Mouse (Mus musculus) forebrain, embryonic 12.5 days (tissue): ENCODE data around the gene Spata2l. TPM values are rescaled to one million over a fixed set of nuclear protein-coding genes. Genes with fewer than 3 reads are reported as not detected.
"Not testable (repeated sequence)": the region's sequence is repeated elsewhere in the genome, so short reads cannot be mapped to it uniquely, and the experiment has no call there.

ENCODE experiments used
- ATAC-seq: fragments of 200-750 bp; cut with Nextera tagmentation; 2 replicates; pipeline ENCODE4 v1.8.0; 2017; ENCODE audit warnings: moderate TSS enrichment; ENCODE audit not compliant: low FRiP score
- H3K27ac ChIP-seq: fragments of 300-500 bp; sonication (generic); 2 replicates; pipeline ENCODE4 v1.5.1; 2016; ENCODE audit warnings: mild to moderate bottlenecking
- H3K27me3 ChIP-seq: fragments of 300-500 bp; sonication (generic); 2 replicates; pipeline ENCODE4 v1.6.1; 2016; ENCODE audit warnings: mild to moderate bottlenecking
- H3K36me3 ChIP-seq: fragments of 300-500 bp; sonication (generic); replicated peaks from 2 replicates; pipeline ENCODE4 v1.6.1; 2016; ENCODE audit warnings: mild to moderate bottlenecking
- H3K4me1 ChIP-seq: fragments of 300-500 bp; sonication (generic); 2 replicates; pipeline ENCODE4 v1.6.1; 2016
- H3K4me2 ChIP-seq: fragments of 300-500 bp; sonication (generic); 2 replicates; pipeline ENCODE4 v1.6.1; 2016; ENCODE audit warnings: mild to moderate bottlenecking, moderate library complexity
- H3K4me3 ChIP-seq: fragments of 300-500 bp; sonication (generic); replicated peaks from 2 replicates; pipeline ENCODE4 v1.5.1; 2016; ENCODE audit warnings: mild to moderate bottlenecking
- H3K9ac ChIP-seq: fragments of 300-500 bp; sonication (generic); 2 replicates; pipeline ENCODE4 v1.6.1; 2016; ENCODE audit warnings: mild to moderate bottlenecking
- H3K9me3 ChIP-seq: fragments of 300-500 bp; sonication (generic); 2 replicates; pipeline ENCODE4 v1.6.1; 2016
- WGBS: fragments of 180-500 bp; shearing (Covaris S2); methylation state at CpG from one replicate; pipeline ENCODE4 v1.1.7; 2016; 5-methylcytosine and 5-hydroxymethylcytosine counted together
- polyA plus RNA-seq: library from polyadenylated mRNA; unstranded; fragments of >200 nt; fragmentation: Nextera tagmentation; extraction: Ambion mirVana; gene quantifications from 2 replicates; pipeline ENCODE4 v1.2.1, GENCODE M21; 2016

Gene Spata2l
- polyA plus RNA-seq, 1 experiment from 2014 or later, result 1.6 TPM

- peaks cover 21% of the 10 kb centered on the region for H3K36me3 ChIP-seq
- ATAC-seq, result peak; percentile 28
- H3K27me3 ChIP-seq, result no peaks in the 10 kb centered on the region
- peak overlapping the region; percentile 80 for H3K9ac ChIP-seq
- 18% methylated on average over 22 of the region's 22 CpGs for WGBS
- H3K4me2 ChIP-seq, result peak overlapping the region; percentile 86
- H3K4me1 ChIP-seq, result peaks cover 25% of the 10 kb centered on the region
- peak overlapping the region; percentile 32; the same call in 1 of the 2 replicates for H3K27ac ChIP-seq
- no peaks in the 10 kb centered on the region for H3K9me3 ChIP-seq
- peak overlapping the region; percentile 74 for H3K4me3 ChIP-seq
Measured at GRCm38 (mm10) chr8:123213118-123213772, 22.8 kb downstream of the Spata2l start.

GRCm38 (mm10) chr8:123212321-123213117 is 23.5 kb downstream of the Spata2l start, which contains the start of the genes Chmp1a and Spata33:
Chmp1a (minus strand) TSS chr8:123212763.
Spata33 (plus strand) TSS chr8:123212832.
- Histone ChIP-seq H3K27ac (peak within 1 kb of the TSS; percentile 32; the same call in 1 of the 2 replicates), H3K4me1 (peaks cover 25% of the 10 kb centered on the region), H3K9ac (peak within 1 kb of the TSS; percentile 80), H3K27me3 (no peaks in the 10 kb centered on the region), H3K9me3 (no peaks in the 10 kb centered on the region), H3K4me2 (peak within 1 kb of the TSS; percentile 86), H3K36me3 (peaks cover 29% of the 10 kb centered on the region), H3K4me3 (peak within 1 kb of the TSS; percentile 74)
- ATAC-seq, result peak; percentile 95
- under 1% methylated on average over 76 of the region's 76 CpGs for WGBS

- Histone ChIP-seq H3K36me3 (peaks cover 35% of the 10 kb centered on the region), H3K9me3 (no peaks in the 10 kb centered on the region), H3K27ac (no peak overlapping the region), H3K4me3 (peak overlapping the region; percentile 74), H3K27me3 (no peaks in the 10 kb centered on the region), H3K4me2 (peak overlapping the region; percentile 86), H3K4me1 (peaks cover 25% of the 10 kb centered on the region), H3K9ac (peak overlapping the region; percentile 80)
- WGBS, result 56% methylated on average over 10 of the region's 10 CpGs
- no peak for ATAC-seq
Measured at GRCm38 (mm10) chr8:123211876-123212275, 24.2 kb downstream of the Spata2l start.

- ATAC-seq, result no peak
- H3K4me3 ChIP-seq, result no peak overlapping the region
- H3K9ac ChIP-seq, result no peak overlapping the region
- no peaks in the 10 kb centered on the region for H3K9me3 ChIP-seq
- H3K36me3 ChIP-seq, result peaks cover 38% of the 10 kb centered on the region
- H3K4me1 ChIP-seq, result no peaks in the 10 kb centered on the region
- 93% methylated on average over 3 of the region's 3 CpGs for WGBS
- no peak overlapping the region for H3K27ac ChIP-seq
- no peak overlapping the region for H3K4me2 ChIP-seq
- H3K27me3 ChIP-seq, result 0 out of 2 replicates have a peak, but pooled peaks cover 6% of the 10 kb centered on the region
Measured at GRCm38 (mm10) chr8:123203571-123203970, 32.5 kb downstream of the Spata2l start.

DNA sequence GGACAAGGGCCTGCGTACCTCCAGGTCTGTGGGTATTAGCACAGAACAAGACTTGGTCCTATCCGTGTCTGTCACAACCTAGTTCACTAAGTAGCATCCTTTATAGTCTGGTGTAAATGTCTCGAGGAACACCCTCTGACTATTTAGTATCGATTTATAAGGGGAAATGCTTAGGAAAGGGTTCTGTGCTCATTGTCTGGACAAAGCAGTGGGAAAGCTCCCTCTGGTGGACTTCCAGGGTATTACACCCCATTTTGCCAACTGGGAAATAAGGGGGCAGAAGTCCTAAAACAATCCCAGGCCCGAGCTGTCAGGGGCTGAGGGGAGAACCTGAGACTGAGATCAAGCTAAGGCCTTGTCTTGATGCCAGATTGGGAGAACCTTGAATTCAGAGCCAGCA is 33.7 kb downstream of the Spata2l start:
- Histone ChIP-seq H3K9me3 (no peaks in the 10 kb centered on the region), H3K27ac (no peak overlapping the region), H3K27me3 (0 out of 2 replicates have a peak, but pooled peaks cover 6% of the 10 kb centered on the region), H3K36me3 (peaks cover 25% of the 10 kb centered on the region), H3K4me1 (no peaks in the 10 kb centered on the region), H3K4me3 (no peak overlapping the region), H3K4me2 (no peak overlapping the region), H3K9ac (no peak overlapping the region)
- no peak for ATAC-seq
- 32% methylated on average over 5 of the region's 5 CpGs for WGBS

DNA sequence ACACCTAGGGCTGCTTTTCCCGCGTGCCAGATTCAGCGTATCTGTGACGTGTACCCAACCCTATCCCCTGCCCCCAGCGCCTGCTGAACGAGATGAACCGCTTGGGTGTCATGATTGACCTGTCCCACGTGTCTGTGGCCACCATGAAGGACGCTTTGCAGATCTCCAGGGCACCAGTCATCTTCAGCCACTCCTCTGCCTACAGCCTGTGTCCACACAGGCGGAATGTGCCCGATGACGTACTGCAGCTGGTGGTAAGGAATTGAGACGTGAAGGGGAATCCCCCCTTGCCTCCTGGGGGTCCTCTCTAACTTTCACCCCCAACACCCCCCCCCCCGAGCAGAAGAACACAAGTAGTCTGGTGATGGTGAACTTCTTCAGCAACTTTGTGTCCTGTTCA is 36.2 kb downstream of the Spata2l start:
- Histone ChIP-seq H3K9me3 (no peaks in the 10 kb centered on the region), H3K4me2 (no peak overlapping the region), H3K27ac (no peak overlapping the region), H3K27me3 (0 out of 2 replicates have a peak, but pooled peaks cover 6% of the 10 kb centered on the region), H3K4me3 (no peak overlapping the region), H3K9ac (no peak overlapping the region), H3K36me3 (peaks cover 4% of the 10 kb centered on the region), H3K4me1 (no peaks in the 10 kb centered on the region)
- ATAC-seq, result no peak
- 76% methylated on average over 14 of the region's 14 CpGs for WGBS

- not testable (repeated sequence) for H3K4me3 ChIP-seq, H3K27me3 ChIP-seq, H3K27ac ChIP-seq, H3K36me3 ChIP-seq, H3K4me2 ChIP-seq, H3K9ac ChIP-seq, H3K9me3 ChIP-seq, ATAC-seq, H3K4me1 ChIP-seq
- WGBS, result 85% methylated on average over 5 of the region's 5 CpGs
Measured at GRCm38 (mm10) chr8:123197016-123197415, 39.0 kb downstream of the Spata2l start.

- Histone ChIP-seq H3K4me3 (no peak overlapping the region), H3K9me3 (no peaks in the 10 kb centered on the region), H3K27me3 (no peaks in the 10 kb centered on the region; the same call in 1 of the 2 replicates), H3K9ac (no peak overlapping the region), H3K4me1 (peaks cover 5% of the 10 kb centered on the region; the same call in 1 of the 2 replicates), H3K4me2 (no peak overlapping the region), H3K36me3 (no peaks in the 10 kb centered on the region), H3K27ac (no peak overlapping the region)
- no peak for ATAC-seq
- 89% methylated on average over 9 of the region's 9 CpGs for WGBS
Measured at GRCm38 (mm10) chr8:123193771-123194170, 42.3 kb downstream of the Spata2l start.

GRCm38 (mm10) chr8:123191908-123192307 is 44.1 kb downstream of the Spata2l start:
- H3K4me1 ChIP-seq, result peaks cover 5% of the 10 kb centered on the region; the same call in 1 of the 2 replicates
- H3K4me2 ChIP-seq, result no peak overlapping the region
- no peak overlapping the region for H3K9ac ChIP-seq
- H3K27me3 ChIP-seq, result no peaks in the 10 kb centered on the region; the same call in 1 of the 2 replicates
- no peaks in the 10 kb centered on the region for H3K36me3 ChIP-seq
- no peak overlapping the region for H3K27ac ChIP-seq
- H3K4me3 ChIP-seq, result no peak overlapping the region
- 60% methylated on average over 7 of the region's 8 CpGs for WGBS
- H3K9me3 ChIP-seq, result no peaks in the 10 kb centered on the region
- ATAC-seq, result no peak

GRCm38 (mm10) chr8:123190678-123191077 is 45.4 kb downstream of the Spata2l start:
- no peak overlapping the region for H3K27ac ChIP-seq
- H3K4me2 ChIP-seq, result no peak overlapping the region
- ATAC-seq, result no peak
- H3K36me3 ChIP-seq, result no peaks in the 10 kb centered on the region
- no peaks in the 10 kb centered on the region; the same call in 1 of the 2 replicates for H3K27me3 ChIP-seq
- WGBS, result 3% methylated on average over 9 of the region's 9 CpGs
- peaks cover 5% of the 10 kb centered on the region; the same call in 1 of the 2 replicates for H3K4me1 ChIP-seq
- no peaks in the 10 kb centered on the region for H3K9me3 ChIP-seq
- no peak overlapping the region for H3K9ac ChIP-seq
- H3K4me3 ChIP-seq, result no peak overlapping the region

- H3K27me3 ChIP-seq, result no peaks in the 10 kb centered on the region; the same call in 1 of the 2 replicates
- H3K4me1 ChIP-seq, result peaks cover 5% of the 10 kb centered on the region; the same call in 1 of the 2 replicates
Measured at GRCm38 (mm10) chr8:123188841-123189240, 47.2 kb downstream of the Spata2l start.

DNA sequence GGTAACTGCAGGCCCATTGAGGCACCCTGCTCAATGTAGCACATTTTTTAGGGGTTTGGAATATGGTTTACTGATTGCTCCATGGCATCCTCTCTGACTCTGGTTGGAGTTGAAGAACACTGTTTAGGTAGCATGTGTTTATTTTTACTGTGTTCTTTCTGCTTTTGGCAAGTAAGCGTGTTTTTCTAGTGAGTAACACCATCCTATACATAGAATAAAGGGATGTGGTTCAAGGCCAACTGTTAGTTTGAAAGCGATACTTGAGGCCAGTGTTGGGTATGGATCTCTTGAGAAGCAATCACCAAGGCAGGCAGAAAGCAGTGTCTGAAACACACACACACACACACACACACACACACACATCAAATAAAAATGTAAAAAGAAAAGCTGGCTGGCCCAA is 48.0 kb downstream of the Spata2l start:
- Histone ChIP-seq H3K9me3 (no peaks in the 10 kb centered on the region), H3K27ac (no peak overlapping the region), H3K9ac (no peak overlapping the region), H3K4me3 (no peak overlapping the region), H3K27me3 (no peaks in the 10 kb centered on the region; the same call in 1 of the 2 replicates), H3K4me1 (peaks cover 5% of the 10 kb centered on the region; the same call in 1 of the 2 replicates), H3K4me2 (no peak overlapping the region), H3K36me3 (no peaks in the 10 kb centered on the region)
- no peak for ATAC-seq
- 86% methylated on average over 2 of the region's 2 CpGs for WGBS

More at GRCm38 (mm10) chr8:123188841-123189240, 47.2 kb downstream of the Spata2l start:
- Histone ChIP-seq H3K9ac (no peak overlapping the region), H3K9me3 (no peaks in the 10 kb centered on the region), H3K4me2 (no peak overlapping the region), H3K27ac (no peak overlapping the region), H3K4me3 (no peak overlapping the region), H3K36me3 (no peaks in the 10 kb centered on the region)
- 82% methylated on average over 7 of the region's 7 CpGs for WGBS
- no peak for ATAC-seq
